Mouse (Mus musculus) MEL (cell line): ENCODE measurements around the gene Myl6.

Experiments
- CTCF ChIP-seq, 3 experiments: IDR thresholded peaks in 2 of 3; conservative IDR thresholded peaks in 1 of 3; 2 replicates each; pipeline ENCODE4 v1.5.1; 2011 to 2012; ENCODE audit warnings: low read length in 3 of 3, low read depth in 2 of 3, mild to moderate bottlenecking in 2 of 3, improper control_type of control experiment in 1 of 3, inconsistent platforms in 1 of 3, mixed read lengths in 1 of 3, moderate library complexity in 1 of 3; ENCODE audit not compliant: control insufficient read depth in 1 of 3, insufficient read depth in 1 of 3, poor library complexity in 1 of 3, severe bottlenecking in 1 of 3
- E2F4 ChIP-seq: IDR thresholded peaks from 2 replicates; pipeline ENCODE4 v1.6.1; 2011; ENCODE audit warnings: low read depth, low read length, improper control_type of control experiment, borderline replicate concordance
- GATA1 ChIP-seq: IDR thresholded peaks from 2 replicates; pipeline ENCODE4 v1.6.1; 2011; ENCODE audit warnings: low read depth, low read length, improper control_type of control experiment
- HCFC1 ChIP-seq: IDR thresholded peaks from 2 replicates; pipeline ENCODE4 v1.6.1; 2012; ENCODE audit warnings: low read depth, mild to moderate bottlenecking, inconsistent platforms, low read length, improper control_type of control experiment, moderate library complexity
- JUND ChIP-seq: IDR thresholded peaks from 2 replicates; pipeline ENCODE4 v1.6.1; 2011; ENCODE audit warnings: low read depth, mild to moderate bottlenecking, improper control_type of control experiment, low read length
- MAX ChIP-seq: IDR thresholded peaks from 2 replicates; pipeline ENCODE4 v1.6.1; 2011; ENCODE audit warnings: low read length, improper control_type of control experiment
- MEF2A ChIP-seq: IDR thresholded peaks from 2 replicates; pipeline ENCODE4 v1.6.1; 2014; ENCODE audit warnings: low read depth, mild to moderate bottlenecking, inconsistent platforms, low read length, improper control_type of control experiment; ENCODE audit not compliant: poor library complexity, insufficient replicate concordance, severe bottlenecking; ENCODE audit errors: extremely low read depth
- MYC ChIP-seq: IDR thresholded peaks from 2 replicates; pipeline ENCODE4 v1.6.1; 2011; ENCODE audit warnings: low read depth, mild to moderate bottlenecking, low read length, improper control_type of control experiment, moderate library complexity
- POLR2A ChIP-seq, 2 experiments: IDR thresholded peaks; 2 replicates each; pipeline ENCODE4 v1.6.1; 2011 to 2012; ENCODE audit warnings: low read length in 2 of 2, mild to moderate bottlenecking in 2 of 2, control low read depth in 1 of 2, improper control_type of control experiment in 1 of 2, low read depth in 1 of 2, moderate library complexity in 1 of 2; ENCODE audit not compliant: control insufficient read depth in 1 of 2, insufficient read depth in 1 of 2, poor library complexity in 1 of 2
- POLR2AphosphoS2 ChIP-seq: IDR thresholded peaks from 2 replicates; pipeline ENCODE4 v1.6.1; 2011; ENCODE audit warnings: low read length, improper control_type of control experiment
- POLR2AphosphoS5 ChIP-seq: IDR thresholded peaks from 2 replicates; pipeline ENCODE4 v1.6.1; 2012; ENCODE audit warnings: low read depth, borderline replicate concordance, mild to moderate bottlenecking, inconsistent platforms, low read length, moderate library complexity, mixed read lengths
- SIN3A ChIP-seq: IDR thresholded peaks from 2 replicates; pipeline ENCODE4 v1.6.1; 2012; ENCODE audit warnings: low read length, improper control_type of control experiment, inconsistent platforms
- ZMIZ1 ChIP-seq: IDR thresholded peaks from 2 replicates; pipeline ENCODE4 v1.6.1; 2012; ENCODE audit warnings: low read depth, mild to moderate bottlenecking, inconsistent platforms, low read length, improper control_type of control experiment, moderate library complexity

DNA sequence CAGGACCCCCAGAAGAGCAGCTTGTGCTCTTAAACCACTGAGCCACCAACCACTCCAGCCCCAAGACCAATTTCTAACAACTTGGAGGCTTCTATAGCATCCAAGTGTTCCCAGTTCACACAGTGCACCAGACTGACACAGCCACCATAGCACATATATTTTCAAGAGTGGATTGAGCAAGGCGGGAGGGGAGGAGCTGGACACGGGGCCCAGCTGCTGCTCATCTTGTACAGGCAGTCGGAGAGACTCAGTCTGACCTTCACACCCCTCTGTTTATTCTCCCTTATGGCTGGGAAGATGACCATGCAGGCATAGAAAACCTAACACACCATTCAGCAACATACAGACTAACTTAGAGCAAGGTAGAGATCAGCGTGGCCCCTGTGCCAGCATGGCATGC, 15.9 kb upstream of the Myl6 start:
- no peak for TF ChIP-seq POLR2A (IDR thresholded peaks at IDR 0.05; ENCODE audit: control insufficient read depth in 1 of 2, insufficient read depth in 1 of 2, low read depth in 1 of 2, low read length in 2 of 2, poor library complexity in 1 of 2)
- TF ChIP-seq MEF2A, result no peak
- no peak for TF ChIP-seq CTCF (IDR thresholded peaks at IDR 0.05 in 2 of 3, conservative IDR thresholded peaks at IDR 0.05 in 1 of 3; ENCODE audit: control insufficient read depth in 1 of 3, insufficient read depth in 1 of 3, low read depth in 2 of 3, low read length in 3 of 3, poor library complexity in 1 of 3, severe bottlenecking in 1 of 3)
- no peak for TF ChIP-seq POLR2AphosphoS2
- TF ChIP-seq E2F4, result no peak
- TF ChIP-seq POLR2AphosphoS5, result no peak
- no peak for TF ChIP-seq JUND
- TF ChIP-seq ZMIZ1, result no peak
- no peak for TF ChIP-seq HCFC1
- no peak for TF ChIP-seq MYC
- TF ChIP-seq SIN3A, result no peak
- no peak for TF ChIP-seq MAX
- no peak for TF ChIP-seq GATA1
